Mouse (Mus musculus): Measurements from ENCODE around the gene Ipo4.
A peak's percentile ranks its signal among the peaks of the same experiment; 100 is the strongest.

Ipo4 gene

DNA sequence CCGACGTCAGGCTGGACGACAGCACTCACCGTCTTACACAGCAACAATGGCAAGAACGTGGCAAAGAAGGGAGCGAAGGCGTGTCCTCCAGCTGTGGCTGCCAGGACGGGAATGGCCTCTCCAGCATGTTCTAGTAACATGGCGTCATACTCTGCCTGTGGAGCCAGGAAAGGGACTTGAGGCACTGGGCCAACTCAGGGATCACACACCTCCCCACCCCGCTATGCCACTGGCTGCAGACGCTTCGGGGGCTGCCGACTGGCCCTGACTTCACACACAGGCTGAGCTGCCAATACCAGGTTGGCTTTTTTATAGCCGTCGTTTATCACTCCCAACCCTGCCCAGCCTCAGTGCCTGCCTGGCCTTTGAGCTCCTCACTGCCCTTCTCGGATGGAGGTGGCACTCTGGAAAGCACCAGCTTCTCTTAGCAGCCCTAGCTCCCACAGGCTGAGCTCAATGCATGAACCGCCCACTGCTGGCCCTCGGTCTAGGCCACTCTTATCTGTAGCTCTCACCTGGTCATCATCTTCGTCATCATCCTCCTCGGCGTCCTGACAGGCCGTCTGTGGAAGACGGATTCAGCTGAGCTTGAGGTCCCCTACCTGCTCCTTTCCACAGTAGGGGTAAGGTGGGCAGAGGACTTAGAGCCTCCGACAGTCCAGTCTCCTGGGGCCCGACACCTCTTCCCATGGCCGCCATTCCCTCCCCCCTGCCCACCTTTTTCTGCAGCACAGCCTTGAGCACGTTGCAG is 7.5 kb downstream of the Ipo4 start:
- no peak for DNase-seq

DNA sequence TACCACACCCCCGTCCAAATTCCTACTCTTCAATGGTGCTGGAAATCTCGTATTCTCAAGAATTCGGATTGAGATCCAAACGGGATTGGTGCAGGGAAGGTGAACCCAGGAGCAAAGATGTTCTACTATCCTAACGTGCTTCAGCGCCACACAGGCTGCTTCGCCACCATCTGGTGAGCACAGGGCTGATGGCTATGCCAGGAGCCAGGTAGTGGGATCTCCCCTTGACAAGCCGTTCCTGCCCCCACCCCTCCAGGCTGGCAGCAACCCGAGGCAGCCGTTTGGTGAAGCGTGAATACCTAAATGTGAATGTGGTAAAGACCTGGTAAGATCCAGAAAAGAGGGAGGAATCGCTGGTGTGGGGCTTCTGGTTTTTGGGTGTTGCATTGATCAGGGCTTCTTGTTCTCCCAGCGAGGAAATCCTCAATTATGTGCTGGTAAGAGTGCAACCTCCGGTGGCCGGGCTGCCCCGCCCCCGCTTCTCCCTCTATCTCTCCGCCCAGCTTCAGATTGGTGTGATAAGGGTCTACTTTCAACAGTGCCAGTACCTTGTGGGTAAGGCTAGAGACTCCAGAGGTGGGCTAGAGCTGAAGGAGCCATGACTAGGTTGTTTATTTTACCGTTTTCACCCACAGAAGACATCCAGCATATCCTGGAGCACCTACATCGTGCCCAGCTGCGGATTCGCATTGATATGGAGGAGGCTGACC is 17.1 kb downstream of the Ipo4 start:
- no peak for DNase-seq

DNA sequence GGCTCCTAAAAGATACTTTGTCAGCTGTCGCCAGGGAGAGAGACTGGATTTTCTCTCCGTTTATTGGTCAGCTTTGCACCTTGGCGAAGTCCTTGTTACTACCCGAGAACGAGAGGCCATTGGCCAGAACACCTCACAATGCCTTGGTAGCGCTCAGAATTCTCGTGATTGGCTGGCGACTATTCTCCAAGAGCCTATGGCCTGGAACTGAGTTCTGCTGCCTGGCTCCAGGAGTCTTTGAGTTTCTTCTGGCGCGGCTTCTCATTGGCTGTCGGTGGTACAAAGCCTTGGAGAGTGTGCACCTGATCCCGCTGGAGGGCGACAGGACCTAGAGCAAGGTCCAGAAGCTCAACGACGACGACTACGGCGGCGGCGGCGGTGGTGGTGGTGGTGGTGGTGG is 17.9 kb downstream of the Ipo4 start, which contains the start of gene Rec8:
TSS of gene Rec8 (plus strand) at position 216 of the 400 bp plus-strand sequence.
- DNase-seq, result no peak

DNA sequence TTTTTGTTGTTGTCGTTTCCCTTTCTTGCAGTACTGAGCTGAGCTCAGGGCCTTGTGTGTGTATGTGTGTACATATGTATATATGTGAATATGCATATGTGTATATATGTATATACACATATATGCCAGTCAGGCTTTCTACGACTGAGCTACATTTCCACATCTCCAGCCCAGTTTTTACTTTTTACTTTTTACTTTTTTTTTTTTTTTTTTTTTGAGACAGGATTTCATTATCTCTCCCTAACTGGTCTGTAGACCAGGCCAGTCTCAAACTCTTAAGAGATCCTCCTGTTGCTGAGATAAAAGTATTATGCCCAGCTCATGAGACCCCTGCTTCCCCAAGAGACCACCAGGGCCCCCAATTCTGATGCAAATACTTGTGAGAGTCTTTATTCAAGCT is 18.9 kb downstream of the Ipo4 start:
- no peak for DNase-seq

DNA sequence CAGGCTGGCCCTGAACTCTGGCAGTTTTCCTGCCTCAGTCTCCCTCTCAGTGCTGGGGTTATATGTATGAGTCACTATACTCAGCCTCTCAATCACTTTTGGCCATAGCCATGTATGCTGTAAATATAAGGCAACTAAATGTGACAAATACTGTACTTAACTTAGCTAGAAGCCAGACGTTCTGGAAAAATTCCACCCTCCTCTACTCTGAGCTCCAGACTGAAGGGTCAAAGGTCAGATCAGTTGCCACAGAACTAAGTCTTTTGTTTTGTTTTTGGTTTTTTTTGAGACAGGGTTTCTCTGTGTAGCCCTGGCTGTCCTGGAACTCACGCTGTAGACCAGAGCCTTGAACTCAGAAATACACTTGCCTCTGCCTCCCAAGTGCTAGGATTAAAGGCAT is 19.9 kb downstream of the Ipo4 start:
- DNase-seq, result no peak

DNA sequence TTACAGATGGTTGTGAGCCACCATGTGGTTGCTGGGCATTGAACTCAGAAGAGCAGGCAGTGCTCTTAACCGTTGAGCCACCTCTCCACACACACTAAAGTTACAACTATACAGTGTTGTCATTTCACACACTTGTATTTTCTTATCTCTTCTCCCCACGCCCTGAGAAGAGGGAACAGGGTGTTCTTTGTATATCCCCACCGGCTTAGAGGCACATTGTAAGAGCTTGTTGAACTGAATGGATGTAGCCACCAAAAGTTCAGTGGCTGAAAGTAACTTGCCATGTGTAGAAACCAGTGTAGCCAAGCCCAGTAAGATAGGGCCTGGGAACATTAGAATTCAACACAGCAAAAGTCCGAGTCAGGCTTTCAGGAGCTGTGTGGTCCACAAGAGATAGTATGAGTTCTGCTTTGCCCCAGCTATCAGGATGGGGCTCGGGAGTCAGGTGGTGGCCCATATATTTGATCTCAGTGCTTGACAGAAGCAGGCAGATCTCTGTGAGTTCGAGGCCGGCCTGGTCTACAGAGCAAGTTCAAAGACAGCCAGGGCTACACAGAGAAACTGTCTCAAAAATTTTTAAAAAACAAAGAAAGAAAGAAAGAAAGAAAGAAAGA is 21.1 kb downstream of the Ipo4 start:
- no peak for DNase-seq

DNA sequence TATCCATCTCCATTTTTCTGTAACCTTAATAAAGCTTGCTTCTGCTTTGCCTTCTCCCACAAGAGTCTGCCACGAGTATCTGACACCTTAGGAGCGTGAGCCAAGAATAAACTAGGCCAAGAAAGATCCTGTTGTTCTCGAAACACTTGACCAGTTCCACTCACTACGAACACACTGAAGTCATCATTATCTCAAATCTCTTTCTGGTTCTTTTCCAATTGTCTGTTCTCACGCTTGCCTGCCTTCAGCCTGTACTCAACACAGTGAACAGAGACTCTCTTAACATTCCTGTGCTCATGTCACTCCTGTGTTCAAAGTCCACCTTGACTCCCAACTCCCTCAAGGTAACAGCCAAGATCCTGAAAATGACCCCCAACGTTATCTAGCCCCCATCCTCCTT is 22.4 kb downstream of the Ipo4 start:
- DNase-seq, result no peak

DNA sequence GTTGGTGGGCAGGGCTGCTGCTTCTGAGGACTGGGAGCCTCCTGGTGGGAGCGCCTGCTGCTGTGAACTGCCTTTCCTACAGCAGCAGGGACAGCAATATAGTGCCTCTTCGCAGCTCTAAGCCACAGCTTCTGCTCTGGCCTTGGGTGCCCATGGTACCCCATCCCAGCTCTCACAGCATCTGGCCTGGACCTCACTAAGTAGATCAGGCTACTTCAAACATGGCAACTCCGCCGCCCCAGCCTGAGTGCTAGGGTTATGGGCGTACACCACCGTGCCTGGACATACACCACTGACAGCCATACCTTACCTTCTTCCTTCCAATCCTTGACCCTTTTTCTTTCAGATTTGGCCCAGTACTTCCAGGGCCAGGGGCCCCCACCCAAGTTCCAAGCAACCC is 27.4 kb downstream of the Ipo4 start:
- DNase-seq, result no peak

DNA sequence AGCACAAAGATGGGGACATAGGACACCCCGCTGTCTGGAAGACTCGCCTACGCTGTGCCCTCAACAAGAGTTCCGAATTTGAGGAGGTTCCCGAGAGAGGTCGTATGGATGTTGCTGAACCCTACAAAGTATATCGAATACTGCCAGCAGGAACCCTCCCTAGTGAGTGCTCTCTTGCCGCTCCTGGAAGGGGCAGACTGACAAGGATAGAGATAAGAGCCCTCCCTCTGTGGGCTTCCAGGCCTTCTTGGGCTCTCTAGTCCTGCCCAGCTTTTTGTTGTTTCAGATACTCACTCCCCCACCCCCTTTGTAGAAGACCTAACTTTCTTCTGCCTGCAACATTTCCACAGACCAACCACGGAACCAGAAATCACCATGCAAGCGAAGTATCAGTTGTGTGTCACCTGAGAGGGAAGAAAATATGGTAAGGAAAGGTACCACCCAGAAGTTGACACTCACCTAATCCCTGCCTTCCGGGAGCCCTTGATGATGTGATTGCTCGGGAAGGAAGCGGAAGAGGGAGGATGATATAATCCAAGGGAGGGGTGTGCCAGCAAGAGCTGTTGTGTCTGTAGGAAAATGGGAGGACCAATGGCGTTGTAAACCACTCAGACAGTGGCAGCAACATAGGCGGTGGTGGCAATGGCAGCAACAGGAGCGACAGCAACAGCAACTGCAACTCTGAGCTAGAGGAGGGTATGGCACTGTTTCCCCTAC is 29.9 kb downstream of the Ipo4 start:
- no peak for DNase-seq

DNA sequence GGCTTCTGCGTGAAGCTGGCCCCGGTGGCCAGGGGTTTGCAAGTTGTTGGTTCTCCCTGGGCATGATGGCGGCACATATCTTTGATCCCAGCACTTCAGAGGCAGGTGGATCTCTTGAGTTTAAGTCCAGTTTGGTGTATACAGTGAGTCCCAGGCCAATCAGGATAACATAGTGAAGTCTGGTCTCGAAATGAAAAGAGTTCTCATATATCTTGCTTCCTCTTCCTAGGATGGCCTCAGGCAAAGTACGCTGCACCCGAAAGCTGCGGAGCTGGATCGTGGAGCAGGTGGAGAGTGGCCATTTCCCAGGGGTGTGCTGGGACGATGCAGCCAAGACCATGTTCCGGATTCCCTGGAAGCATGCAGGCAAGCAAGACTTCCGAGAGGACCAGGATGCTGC is 30.9 kb downstream of the Ipo4 start:
- DNase-seq, result no peak

DNA sequence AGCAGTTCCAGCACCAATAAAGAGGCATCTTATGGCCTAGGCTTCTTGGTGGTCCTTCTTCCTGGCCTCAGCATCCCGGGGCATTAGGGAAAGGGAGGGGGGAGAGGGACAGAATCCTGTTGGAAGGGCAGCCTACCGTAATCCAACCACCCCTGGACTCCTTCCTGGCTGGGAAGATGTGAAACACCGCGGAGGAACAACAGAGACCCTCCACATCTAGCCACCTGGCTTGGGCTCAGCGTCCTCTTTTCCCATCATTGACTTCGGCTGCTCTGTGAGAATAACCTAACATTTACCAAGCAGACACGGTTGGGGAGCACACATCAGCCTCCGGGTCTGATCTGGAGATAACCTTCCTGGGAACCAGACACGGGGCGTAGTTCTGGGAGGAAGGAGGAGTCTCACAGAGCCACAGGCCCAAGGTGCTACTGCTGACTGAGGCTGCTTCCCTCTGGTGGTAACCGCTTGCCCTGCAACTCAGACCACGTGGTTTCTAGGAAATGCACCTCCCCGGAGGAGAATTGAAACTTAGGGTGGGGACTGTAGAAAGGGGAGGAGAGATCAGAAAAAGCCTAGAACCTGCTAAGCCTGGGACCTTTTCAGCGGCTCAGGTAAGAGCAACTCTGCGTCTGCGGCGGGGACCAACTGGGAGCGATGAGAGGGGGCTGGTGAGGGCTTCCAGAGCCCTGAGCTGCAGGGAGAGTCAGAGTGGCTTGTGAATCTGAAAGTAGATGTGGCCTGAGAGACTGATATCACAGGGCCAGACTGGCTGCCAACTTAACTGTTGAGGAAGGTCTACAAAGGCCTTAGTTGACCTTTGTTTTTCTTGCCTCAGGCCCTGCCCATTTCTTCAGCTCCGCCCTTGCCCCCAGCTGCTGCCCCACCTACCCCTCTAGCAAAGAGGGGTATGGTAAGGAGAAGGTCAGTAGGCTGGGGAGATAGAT is 31.9 kb downstream of the Ipo4 start:
- peak; percentile 94 for DNase-seq

DNA sequence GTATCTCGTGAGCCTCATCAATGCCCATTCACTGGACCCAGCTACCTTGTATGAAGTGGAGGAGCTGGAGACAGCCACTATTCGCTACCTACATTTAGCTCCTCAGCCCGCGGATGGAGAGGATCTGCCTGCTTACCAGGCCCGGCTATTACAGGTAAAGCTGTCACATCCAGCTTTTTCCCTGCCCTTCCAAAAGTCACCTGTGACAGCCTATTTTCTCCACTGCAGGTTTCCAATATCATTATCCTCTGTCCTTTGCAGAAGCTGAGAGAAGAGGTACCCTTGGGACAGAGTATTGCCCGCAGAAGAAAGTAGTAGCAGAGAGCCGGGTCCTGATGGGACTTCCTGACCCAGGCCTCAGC is 32.5 kb downstream of the Ipo4 start, which contains the start of gene Irf9:
TSS of gene Irf9 (plus strand) at position 301 of the 362 bp plus-strand sequence.
- DNase-seq, result no peak

DNA sequence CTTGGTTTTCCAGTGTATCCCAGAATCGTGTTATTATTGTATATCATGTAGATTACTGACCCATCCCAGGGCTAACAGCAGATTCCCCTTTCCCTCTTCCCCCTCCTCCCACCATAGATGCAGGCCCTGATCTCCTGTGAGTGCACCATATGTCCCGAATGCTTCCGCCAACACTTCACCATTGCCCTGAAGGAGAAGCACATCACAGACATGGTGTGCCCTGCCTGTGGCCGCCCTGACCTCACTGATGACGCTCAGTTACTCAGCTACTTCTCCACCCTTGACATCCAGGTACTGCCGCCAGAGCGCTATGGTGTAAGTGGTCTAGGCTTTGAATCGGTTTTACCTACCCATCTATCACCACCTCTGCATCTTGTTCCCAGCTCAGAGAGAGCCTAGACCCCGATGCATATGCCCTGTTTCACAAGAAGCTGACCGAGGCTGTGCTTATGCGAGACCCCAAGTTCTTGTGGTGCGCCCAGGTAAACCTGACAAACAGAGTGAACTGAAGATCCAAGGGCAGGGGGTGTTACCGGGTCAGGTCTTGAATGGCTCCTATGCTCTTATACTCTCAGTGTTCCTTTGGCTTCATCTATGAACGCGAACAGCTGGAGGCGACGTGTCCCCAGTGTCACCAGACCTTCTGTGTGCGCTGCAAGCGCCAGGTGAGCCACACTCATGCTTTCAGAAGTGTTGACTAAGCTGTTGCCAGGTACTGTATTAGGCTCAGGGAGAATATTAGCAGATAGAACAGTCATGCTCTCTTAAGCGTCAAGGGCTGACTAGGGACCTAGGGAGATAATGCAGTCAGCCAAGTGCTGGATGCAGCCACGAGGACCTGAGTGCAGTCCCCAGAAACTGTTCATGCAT is 37.0 kb downstream of the Ipo4 start:
- no peak for DNase-seq

DNA sequence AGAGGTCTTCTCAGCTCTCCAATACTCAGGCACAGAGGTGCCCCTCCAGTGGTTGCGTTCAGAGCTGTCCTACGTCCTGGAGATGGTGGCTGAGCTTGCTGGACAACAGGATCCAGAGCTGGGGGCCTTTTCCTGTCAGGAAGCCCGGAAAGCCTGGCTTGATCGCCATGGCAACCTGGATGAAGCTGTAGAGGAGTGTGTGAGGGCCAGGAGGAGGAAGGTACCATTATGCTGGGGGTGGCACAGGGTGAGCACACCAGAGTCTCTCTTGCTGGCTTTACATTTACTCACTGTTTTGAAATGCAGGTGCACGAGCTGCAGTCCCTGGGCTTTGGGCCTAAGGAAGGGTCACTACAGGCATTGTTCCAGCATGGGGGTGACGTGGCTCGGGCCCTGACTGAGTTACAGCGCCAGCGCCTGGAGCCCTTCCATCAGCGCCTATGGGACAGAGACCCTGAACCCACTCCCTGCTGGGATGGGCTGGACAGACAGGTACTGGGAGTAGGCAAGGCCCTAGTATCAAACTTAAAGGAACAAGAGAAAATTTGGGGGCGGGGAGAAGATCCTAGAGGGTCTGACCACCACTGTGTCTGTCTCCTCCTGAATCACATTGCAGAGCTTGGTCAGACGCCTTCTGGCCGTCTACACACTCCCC is 39.6 kb downstream of the Ipo4 start:
- no peak for DNase-seq

DNA sequence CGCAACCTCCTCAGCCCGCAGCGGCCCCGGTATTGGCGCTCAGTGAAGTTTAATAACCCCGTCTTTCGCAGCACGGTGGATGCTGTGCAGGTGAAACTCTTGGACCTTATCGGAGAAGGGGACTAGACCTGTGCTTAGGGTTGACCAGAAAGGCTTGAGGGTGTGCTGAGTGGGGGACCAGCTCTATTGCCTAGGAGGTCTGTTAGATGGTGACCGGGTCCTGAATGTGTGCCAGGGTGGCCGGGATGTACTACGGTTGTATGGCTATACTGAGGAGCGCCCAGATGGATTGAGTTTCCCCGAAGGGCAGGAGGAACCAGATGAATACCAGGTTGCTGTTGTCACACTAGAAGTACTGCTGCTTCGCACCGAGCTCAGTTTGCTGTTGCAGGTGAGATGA is 43.5 kb downstream of the Ipo4 start:
- no peak for DNase-seq

DNA sequence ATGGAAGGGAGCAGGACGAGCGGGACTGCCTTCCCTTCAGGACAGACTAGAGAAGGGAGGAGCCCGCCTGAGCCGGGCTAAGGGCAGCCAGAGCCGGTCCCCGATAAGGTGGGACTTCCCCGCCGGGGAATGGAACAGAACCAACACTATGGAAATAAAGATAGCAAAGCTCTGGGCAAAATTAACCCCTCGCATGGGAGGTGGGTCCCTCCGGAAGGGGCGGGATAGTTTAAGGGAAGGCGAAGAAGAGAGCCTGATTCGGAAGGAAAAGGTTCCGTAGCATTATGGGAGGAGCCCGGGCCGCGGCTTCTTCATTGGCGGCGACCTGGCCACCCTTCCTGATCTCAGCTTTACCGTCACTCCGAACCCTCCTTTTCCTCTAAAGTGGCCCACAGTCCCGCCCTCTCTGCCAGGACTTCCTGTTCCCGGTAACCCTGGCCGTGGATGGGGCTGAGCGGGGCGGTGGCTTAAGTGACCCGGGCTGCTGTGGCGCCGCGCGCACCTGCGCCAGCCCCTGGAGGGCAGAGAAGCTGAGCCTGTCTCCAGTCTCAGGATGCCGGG is 44.3 kb downstream of the Ipo4 start, which contains the start of gene Rnf31:
TSS of gene Rnf31 (plus strand) at position 378 of the 561 bp plus-strand sequence.
- peak; percentile 87 to 90 for DNase-seq

DNA sequence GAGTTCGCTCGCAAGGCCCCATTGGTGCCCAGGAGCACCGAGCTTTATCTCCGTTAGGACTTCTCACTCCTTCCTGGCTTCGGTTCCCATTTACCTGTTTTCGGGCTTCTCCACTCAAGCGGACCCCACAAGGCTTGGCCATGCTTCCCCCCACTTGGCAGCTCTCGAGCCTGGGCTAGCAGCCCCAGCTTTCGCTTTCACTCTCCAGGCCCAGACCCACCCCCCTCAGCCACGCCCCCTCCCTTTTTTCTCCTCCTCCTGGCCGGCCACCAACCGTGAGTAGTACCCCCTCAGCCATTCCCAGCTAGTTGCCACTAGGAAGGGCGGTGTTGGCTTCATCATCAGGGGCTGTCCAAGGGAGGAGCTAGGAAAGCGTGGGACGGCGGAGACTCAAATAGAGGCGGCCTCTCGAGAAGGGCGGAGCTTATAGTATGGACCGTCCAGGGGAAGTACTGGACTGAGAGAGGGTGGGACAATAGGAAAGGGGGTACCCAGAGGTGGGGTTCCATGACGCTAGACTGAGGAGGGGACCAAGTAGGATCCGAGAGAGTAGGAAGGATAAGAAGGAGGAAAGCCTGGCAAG is 44.9 kb downstream of the Ipo4 start, which contains the start of gene Psme2:
TSS of gene Psme2 (minus strand) at position 366 of the 583 bp plus-strand sequence.
- peak; percentile 72 to 75 for DNase-seq

DNA sequence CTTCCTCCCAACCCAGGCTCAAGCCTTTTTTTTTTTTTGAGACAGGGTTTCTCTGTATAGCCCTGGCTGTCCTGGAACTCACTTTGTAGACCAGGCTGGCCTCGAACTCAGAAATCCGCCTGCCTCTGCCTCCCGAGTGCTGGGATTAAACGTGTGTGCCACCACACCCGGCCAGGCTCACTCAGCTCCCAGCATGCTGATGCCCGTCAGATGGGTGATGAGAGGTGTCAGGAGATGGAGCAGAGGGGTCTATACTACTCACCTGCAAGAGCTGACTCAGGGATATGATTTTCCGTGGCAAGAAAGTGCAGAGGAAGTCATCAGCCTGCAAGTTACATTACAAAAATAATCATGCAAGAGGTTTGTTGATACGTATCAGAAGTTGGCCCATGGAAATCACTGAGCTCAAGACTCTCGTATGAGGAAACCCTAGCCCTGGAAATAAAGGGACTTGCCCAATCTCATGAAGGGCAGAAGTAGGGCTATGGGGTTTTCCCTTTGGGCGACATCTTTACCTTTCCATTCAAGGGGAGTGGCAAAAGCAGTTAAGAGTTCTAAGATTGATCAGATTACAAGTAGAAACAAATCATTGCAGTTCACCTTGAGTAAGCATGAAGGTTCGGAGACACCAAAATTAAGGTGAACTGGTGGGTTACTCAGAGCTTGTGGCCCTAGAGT is 45.8 kb downstream of the Ipo4 start:
- DNase-seq, result no peak

DNA sequence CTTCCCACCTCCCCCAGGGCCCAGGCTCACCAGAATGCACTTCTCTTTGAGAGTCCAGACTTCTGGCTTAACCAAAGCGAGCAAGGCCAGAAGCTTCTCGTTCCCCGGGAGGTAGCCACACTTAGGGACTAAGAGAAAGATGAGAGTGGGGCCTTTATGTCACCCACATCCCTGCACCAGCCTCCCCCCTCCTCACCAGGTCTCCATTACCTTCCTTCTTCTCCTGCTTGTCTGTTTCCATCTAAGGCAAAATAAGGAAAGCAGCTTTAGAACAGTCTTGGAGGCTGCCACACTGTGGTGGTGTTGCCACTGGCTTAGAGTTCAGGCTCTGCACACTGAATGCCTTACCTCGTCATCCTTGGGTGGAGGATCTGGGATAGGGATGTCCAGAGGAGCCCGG is 46.5 kb downstream of the Ipo4 start:
- DNase-seq, result no peak
